Mouse (Mus musculus): Measurements from ENCODE around the gene Alpk1. TPM values are rescaled to one million over a fixed set of nuclear protein-coding genes. Genes with fewer than 3 reads are reported as not detected.

Alpk1 gene
- polyA plus RNA-seq, 1 experiment = 1.8 TPM

DNA sequence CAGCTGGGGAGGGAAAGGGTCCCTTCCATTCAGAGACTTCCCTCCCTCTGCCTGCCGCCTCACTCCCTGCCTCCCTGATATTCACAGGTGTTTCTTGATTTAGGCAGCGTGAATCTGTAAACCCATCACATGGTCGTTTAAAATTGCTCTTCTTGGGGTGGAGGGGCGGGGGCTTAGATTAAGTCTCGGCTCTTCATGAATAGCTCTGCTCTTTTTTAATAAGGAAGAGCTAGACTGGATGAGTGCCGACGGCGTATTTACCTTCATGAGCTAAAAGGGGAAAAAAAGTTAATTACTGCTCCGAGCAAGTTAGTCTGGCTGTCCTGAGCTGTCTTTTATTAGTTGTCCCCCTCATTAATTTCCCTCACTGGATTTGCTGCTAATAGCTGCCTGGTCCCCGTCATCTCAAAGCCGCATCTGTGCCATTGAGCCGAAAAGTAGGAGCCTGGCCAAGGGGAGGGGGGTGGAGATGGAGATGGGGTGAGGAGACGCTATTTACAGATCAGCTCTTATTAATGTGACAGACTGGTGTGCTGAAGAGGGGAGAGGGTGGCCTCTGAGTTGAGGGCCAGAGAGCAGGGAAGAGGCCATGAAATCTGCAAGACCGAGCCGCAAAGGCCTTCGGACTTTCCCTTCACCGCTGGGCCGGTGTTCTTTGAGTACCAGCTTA, 134.0 kb downstream of the Alpk1 start:
- Histone ChIP-seq H3K4me1 (ENCODE audit: control insufficient read depth, insufficient read depth, insufficient read length, low read length) (no peaks in the 10 kb centered on the region), H3K27ac (ENCODE audit: insufficient read depth, low read depth, low read length) (no peak overlapping the region), H3K4me3 (ENCODE audit: low read depth, low read length) (no peak overlapping the region), H3K36me3 (ENCODE audit: control insufficient read depth, insufficient read depth, low read length) (no peaks in the 10 kb centered on the region), H3K27me3 (ENCODE audit: control insufficient read depth, insufficient read depth, low read length) (peaks cover 27% of the 10 kb centered on the region)
- no peak for TF ChIP-seq CTCF (IDR thresholded peaks at IDR 0.05; ENCODE audit: extremely low read depth, insufficient read length, insufficient replicate concordance, low read depth, low read length)
- 52% methylated on average over 18 of the region's 18 CpGs for WGBS

DNA sequence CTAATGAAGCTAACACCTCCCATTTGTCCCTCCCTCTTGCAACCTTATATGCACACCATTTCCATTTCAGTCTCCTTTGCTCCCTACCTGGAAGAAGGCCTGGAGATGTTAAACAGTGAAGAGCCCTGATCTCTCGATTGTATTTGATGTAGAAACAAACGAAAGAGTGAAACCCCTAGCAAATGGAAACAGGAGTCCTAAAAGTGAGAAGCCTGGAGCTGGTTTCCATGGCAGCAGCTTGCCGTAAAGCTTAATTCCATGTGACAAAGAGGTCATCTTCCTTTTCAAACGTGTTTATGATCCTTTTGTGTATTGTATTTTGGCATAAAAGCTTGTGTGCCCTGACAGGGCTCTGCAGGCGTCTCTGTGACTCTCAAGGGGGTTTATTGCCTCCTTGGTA, 138.1 kb downstream of the Alpk1 start:
- Histone ChIP-seq H3K4me1 (ENCODE audit: control insufficient read depth, insufficient read depth, insufficient read length, low read length) (no peaks in the 10 kb centered on the region), H3K36me3 (ENCODE audit: control insufficient read depth, insufficient read depth, low read length) (no peaks in the 10 kb centered on the region), H3K4me3 (ENCODE audit: low read depth, low read length) (no peak overlapping the region), H3K27me3 (ENCODE audit: control insufficient read depth, insufficient read depth, low read length) (peaks cover 58% of the 10 kb centered on the region), H3K27ac (ENCODE audit: insufficient read depth, low read depth, low read length) (no peak overlapping the region)
- 9% methylated on average over 5 of the region's 5 CpGs for WGBS
- TF ChIP-seq POLR2A (IDR thresholded peaks at IDR 0.05; ENCODE audit: low read depth, low read length) = no peak
- TF ChIP-seq CTCF (IDR thresholded peaks at IDR 0.05; ENCODE audit: extremely low read depth, insufficient read length, insufficient replicate concordance, low read depth, low read length) = no peak

DNA sequence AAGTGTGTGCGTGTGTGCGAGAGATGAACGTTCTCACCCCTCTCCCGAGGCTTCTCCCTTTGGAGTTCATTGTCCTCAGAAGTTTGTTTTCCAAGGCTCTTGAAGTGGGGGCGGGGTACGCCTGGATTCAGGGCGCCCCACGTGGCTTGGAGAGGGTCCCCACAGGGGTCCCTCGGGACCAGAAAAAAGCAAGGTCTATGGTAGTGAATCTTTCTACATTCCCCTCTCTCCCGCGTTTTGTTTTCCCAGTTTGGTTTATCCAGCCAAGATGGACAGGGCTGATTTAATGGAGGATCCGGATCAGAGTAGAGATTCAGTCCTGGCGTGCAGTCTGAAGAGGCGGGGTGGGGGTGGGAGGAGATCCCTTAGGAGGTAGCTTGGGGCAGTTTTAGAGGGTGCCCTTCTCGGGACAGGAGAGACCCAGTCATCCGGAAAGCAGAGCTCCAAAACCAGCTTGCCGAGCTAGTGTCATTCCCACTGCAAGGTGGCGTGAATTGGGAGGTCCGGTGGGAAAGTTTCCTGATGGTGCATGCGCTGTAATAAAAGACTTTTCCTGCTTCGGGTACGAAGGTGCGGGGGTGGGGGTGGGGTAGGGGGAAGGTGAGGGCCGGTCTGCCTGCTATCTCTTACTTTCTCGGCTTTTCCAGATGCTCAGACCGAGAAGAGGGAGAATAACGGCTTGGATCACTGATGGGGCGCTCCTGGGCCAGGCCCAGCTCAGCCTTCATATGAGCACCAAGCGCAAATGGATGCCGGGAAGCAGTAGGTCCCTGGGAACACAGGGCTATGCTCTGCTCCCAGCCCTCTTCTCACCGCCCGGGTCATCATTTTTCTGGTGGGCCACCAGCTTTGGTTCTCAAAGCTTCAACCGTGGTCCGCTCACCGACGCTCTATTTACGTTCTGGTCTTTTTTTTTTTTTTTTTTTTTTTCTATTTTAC, 139.3 kb downstream of the Alpk1 start:
- 8% methylated on average over 37 of the region's 37 CpGs for WGBS
- no peak overlapping the region for H3K27ac ChIP-seq (ENCODE audit: insufficient read depth, low read depth, low read length)
- H3K36me3 ChIP-seq (ENCODE audit: control insufficient read depth, insufficient read depth, low read length) = no peaks in the 10 kb centered on the region
- H3K4me1 ChIP-seq (ENCODE audit: control insufficient read depth, insufficient read depth, insufficient read length, low read length) = no peaks in the 10 kb centered on the region
- TF ChIP-seq POLR2A (IDR thresholded peaks at IDR 0.05; ENCODE audit: low read depth, low read length) (no peak), CTCF (IDR thresholded peaks at IDR 0.05; ENCODE audit: extremely low read depth, insufficient read length, insufficient replicate concordance, low read depth, low read length) (no peak)
- H3K27me3 ChIP-seq (ENCODE audit: control insufficient read depth, insufficient read depth, low read length) = peaks cover 51% of the 10 kb centered on the region
- H3K4me3 ChIP-seq (ENCODE audit: low read depth, low read length) = no peak overlapping the region

DNA sequence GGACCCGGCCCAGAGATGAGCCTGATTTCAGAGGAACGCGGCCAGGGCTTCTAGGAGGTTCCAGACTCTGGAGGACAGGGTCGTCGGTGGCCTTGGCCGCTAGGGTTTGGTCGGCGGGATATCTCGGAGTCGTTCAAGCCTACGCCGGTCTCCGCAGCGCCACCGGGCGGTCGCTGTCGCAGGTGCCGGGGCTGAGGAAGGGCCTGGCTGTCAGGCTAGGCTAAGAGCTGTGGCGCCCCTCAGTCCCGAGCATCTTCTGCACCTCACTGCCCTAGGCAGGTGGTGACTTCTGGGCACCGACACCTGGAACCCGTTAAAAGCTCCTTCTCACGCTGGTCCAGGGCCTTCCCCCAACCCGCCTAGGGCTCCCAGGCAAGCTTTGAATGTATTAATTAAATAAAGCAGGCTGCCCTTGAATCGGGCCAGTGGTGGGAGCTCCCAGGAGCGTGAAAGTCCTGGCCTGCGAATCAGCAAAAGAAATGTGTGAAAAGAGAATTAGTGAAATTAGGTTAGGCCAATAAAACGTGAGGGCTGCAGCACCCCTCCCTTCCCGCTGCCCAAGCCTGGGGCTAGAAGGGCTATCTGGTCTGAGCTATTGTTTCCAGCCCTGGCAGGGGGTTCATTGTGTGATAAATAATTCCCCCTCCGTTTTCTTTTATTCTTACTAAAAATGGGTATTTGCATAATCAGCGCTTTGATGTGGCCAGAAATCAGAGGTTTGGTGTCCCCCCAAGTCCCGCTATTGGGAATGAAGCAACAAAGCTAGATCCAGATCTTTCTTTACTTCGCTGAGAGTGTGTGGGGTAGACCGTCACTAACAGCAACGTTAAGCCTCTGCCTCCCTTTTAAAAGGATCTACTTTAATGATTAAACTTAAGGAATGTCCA, 140.2 kb downstream of the Alpk1 start:
- Histone ChIP-seq H3K4me1 (ENCODE audit: control insufficient read depth, insufficient read depth, insufficient read length, low read length) (no peaks in the 10 kb centered on the region), H3K27me3 (ENCODE audit: control insufficient read depth, insufficient read depth, low read length) (peaks cover 46% of the 10 kb centered on the region), H3K4me3 (ENCODE audit: low read depth, low read length) (no peak overlapping the region), H3K27ac (ENCODE audit: insufficient read depth, low read depth, low read length) (no peak overlapping the region), H3K36me3 (ENCODE audit: control insufficient read depth, insufficient read depth, low read length) (no peaks in the 10 kb centered on the region)
- TF ChIP-seq CTCF (IDR thresholded peaks at IDR 0.05; ENCODE audit: extremely low read depth, insufficient read length, insufficient replicate concordance, low read depth, low read length) (no peak), POLR2A (IDR thresholded peaks at IDR 0.05; ENCODE audit: low read depth, low read length) (0 out of 2 replicates have a peak, but pooled peaks have one; percentile 9)
- 5% methylated on average over 36 of the region's 36 CpGs for WGBS

DNA sequence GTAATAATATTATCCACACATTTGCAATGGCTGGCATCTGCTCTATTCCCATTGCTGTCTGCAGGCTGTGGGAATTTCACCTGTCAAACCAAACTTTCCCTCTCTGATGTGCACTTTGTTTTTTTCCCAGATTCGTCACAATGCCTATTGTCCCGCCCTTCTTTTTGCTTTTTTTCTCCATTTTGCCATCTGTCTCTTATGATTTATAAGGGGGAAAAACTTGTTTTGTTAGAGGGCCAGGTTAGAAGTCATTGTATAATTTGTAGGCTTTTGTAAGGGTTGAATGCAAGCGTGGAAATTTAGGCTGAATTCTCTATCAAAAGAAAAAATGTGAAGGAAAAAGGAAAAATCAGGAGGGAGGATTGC, 145.4 kb downstream of the Alpk1 start:
- peaks cover 16% of the 10 kb centered on the region for H3K4me1 ChIP-seq (ENCODE audit: control insufficient read depth, insufficient read depth, insufficient read length, low read length)
- no peak overlapping the region for H3K27ac ChIP-seq (ENCODE audit: insufficient read depth, low read depth, low read length)
- peaks cover 71% of the 10 kb centered on the region for H3K27me3 ChIP-seq (ENCODE audit: control insufficient read depth, insufficient read depth, low read length)
- H3K36me3 ChIP-seq (ENCODE audit: control insufficient read depth, insufficient read depth, low read length) = no peaks in the 10 kb centered on the region
- 11% methylated on average over 3 of the region's 3 CpGs for WGBS
- H3K4me3 ChIP-seq (ENCODE audit: low read depth, low read length) = no peak overlapping the region
- TF ChIP-seq POLR2A (IDR thresholded peaks at IDR 0.05; ENCODE audit: low read depth, low read length) = no peak
- no peak for TF ChIP-seq CTCF (IDR thresholded peaks at IDR 0.05; ENCODE audit: extremely low read depth, insufficient read length, insufficient replicate concordance, low read depth, low read length)

DNA sequence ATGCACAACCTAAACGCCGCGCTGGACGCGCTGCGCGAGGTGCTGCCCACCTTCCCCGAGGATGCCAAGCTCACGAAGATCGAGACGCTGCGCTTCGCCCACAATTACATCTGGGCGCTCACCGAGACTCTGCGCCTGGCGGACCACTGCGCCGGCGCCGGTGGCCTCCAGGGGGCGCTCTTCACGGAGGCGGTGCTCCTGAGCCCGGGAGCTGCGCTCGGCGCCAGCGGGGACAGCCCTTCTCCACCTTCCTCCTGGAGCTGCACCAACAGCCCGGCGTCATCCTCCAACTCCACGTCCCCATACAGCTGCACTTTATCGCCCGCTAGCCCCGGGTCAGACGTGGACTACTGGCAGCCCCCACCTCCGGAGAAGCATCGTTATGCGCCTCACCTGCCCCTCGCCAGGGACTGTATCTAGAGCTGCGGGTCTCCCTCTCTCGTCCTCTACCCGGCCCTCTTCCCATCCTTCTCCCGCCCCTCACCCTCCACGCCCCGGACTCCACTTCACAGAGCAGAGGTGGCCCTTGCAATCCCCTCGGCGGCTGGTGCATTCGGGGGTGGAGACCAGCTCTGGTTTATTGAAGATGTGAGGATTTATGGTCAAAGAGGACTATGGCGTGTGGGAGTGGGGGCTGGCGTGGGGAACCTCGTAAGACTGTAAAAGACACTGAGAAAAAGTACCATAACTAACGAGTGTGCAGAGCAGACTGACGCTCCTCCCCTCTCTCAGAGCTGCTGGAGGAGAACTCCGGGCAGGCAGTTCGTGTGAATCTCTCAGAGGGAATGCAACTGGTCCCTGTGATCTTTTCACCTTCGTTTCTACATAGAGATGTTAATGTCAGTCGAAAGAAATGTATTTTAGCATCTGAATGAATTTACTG, 146.0 kb downstream of the Alpk1 start:
- H3K27me3 ChIP-seq (ENCODE audit: control insufficient read depth, insufficient read depth, low read length) = peaks cover 65% of the 10 kb centered on the region

More for the DNA sequence above, 146.0 kb downstream of the Alpk1 start:
- no peak overlapping the region for H3K27ac ChIP-seq (ENCODE audit: insufficient read depth, low read depth, low read length)
- no peaks in the 10 kb centered on the region for H3K36me3 ChIP-seq (ENCODE audit: control insufficient read depth, insufficient read depth, low read length)
- peak overlapping the region; percentile 52 for H3K4me3 ChIP-seq (ENCODE audit: low read depth, low read length)
- peak; percentile 78 for TF ChIP-seq CTCF (IDR thresholded peaks at IDR 0.05; ENCODE audit: extremely low read depth, insufficient read length, insufficient replicate concordance, low read depth, low read length)
- no peak for TF ChIP-seq POLR2A (IDR thresholded peaks at IDR 0.05; ENCODE audit: low read depth, low read length)
- H3K4me1 ChIP-seq (ENCODE audit: control insufficient read depth, insufficient read depth, insufficient read length, low read length) = peaks cover 16% of the 10 kb centered on the region
- WGBS = 2% methylated on average over 58 of the region's 58 CpGs
